Mouse (Mus musculus): Measurements from ENCODE around the gene Traf3. TPM values are rescaled to one million over a fixed set of nuclear protein-coding genes. Genes with fewer than 3 reads are reported as not detected.

Traf3 gene
- total and polyA plus RNA-seq, 2 experiments = 2.3 to 6.2 TPM

GRCm38 (mm10) chr12:111233798-111234197, 67.6 kb downstream of the Traf3 start:
- no peak for DNase-seq (ENCODE audit: extremely low read depth, low read depth, low spot score)
- Histone ChIP-seq H3K79me2 (ENCODE audit: control insufficient read depth, insufficient read depth, low read length) (peaks cover 2% of the 10 kb centered on the region; the same call in 1 of the 2 replicates), H3K27ac (replicated peaks; ENCODE audit: insufficient read depth, low read depth, low read length) (no peak overlapping the region), H3K36me3 (ENCODE audit: control insufficient read depth, insufficient read depth, low read length) (no peaks in the 10 kb centered on the region), H3K9ac (ENCODE audit: low read depth, low read length) (no peak overlapping the region), H3K27me3 (ENCODE audit: control insufficient read depth, insufficient read depth, low read length) (no peaks in the 10 kb centered on the region), H3K4me1 (ENCODE audit: control insufficient read depth, insufficient read depth, low read length) (no peaks in the 10 kb centered on the region), H3K4me3 (ENCODE audit: insufficient read depth, low read depth, low read length) (no peak overlapping the region)
- 97% methylated on average over 4 of the region's 4 CpGs for WGBS
- no peak for TF ChIP-seq CTCF (IDR thresholded peaks at IDR 0.05; ENCODE audit: low read depth, low read length)
- TF ChIP-seq POLR2A (IDR thresholded peaks at IDR 0.05; ENCODE audit: extremely low read depth, insufficient read depth, low read length) = no peak

DNA sequence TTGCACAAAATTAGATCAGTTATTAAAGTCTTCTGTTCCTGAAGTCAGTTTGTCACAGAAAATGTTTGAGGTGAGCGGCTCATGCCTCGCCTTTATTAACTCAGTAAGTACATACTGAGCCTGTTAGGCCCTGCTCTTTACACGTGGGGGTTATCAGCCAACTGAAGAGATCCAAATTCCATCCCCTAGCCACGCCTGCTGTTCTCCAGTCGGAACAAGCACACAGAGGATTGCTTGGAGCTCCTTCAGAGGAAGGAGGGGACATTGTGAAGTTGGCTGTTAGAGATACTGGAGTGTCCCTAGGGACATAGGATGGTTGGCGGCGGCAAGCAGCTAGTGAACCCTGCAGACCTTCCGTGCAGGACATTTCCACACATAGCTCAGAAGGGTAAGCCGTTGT, 68.2 kb downstream of the Traf3 start:
- Histone ChIP-seq H3K27ac (replicated peaks; ENCODE audit: insufficient read depth, low read depth, low read length) (no peak overlapping the region), H3K4me1 (ENCODE audit: control insufficient read depth, insufficient read depth, low read length) (no peaks in the 10 kb centered on the region), H3K79me2 (ENCODE audit: control insufficient read depth, insufficient read depth, low read length) (peaks cover 2% of the 10 kb centered on the region; the same call in 1 of the 2 replicates), H3K4me3 (ENCODE audit: insufficient read depth, low read depth, low read length) (no peak overlapping the region), H3K27me3 (ENCODE audit: control insufficient read depth, insufficient read depth, low read length) (no peaks in the 10 kb centered on the region), H3K36me3 (ENCODE audit: control insufficient read depth, insufficient read depth, low read length) (no peaks in the 10 kb centered on the region; the same call in 1 of the 2 replicates), H3K9ac (ENCODE audit: low read depth, low read length) (no peak overlapping the region)
- 90% methylated on average over 9 of the region's 9 CpGs for WGBS
- no peak for DNase-seq (ENCODE audit: extremely low read depth, low read depth, low spot score)
- TF ChIP-seq CTCF (IDR thresholded peaks at IDR 0.05; ENCODE audit: low read depth, low read length) (no peak), POLR2A (IDR thresholded peaks at IDR 0.05; ENCODE audit: extremely low read depth, insufficient read depth, low read length) (no peak)

DNA sequence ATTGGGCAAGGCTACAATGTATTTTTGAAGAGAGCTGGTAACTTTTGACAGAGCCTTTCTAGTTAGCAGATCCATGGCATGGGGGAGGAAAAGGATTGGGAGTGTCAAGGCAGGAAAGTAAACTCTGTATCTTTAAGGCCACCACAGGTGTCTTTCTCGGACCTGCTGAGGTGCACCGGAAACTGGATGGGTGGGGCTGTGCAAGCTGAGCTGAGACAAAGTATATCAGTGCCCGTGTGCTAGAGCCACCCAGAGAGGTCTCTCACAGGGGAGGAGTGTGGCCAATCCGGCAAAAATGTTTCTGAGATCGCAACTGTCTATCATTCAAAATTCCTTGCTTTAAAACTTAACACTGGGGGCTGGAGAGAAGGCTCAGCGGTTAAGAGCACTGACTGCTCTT, 69.5 kb downstream of the Traf3 start:
- no peaks in the 10 kb centered on the region for H3K27me3 ChIP-seq (ENCODE audit: control insufficient read depth, insufficient read depth, low read length)
- H3K4me1 ChIP-seq (ENCODE audit: control insufficient read depth, insufficient read depth, low read length) = no peaks in the 10 kb centered on the region

DNA sequence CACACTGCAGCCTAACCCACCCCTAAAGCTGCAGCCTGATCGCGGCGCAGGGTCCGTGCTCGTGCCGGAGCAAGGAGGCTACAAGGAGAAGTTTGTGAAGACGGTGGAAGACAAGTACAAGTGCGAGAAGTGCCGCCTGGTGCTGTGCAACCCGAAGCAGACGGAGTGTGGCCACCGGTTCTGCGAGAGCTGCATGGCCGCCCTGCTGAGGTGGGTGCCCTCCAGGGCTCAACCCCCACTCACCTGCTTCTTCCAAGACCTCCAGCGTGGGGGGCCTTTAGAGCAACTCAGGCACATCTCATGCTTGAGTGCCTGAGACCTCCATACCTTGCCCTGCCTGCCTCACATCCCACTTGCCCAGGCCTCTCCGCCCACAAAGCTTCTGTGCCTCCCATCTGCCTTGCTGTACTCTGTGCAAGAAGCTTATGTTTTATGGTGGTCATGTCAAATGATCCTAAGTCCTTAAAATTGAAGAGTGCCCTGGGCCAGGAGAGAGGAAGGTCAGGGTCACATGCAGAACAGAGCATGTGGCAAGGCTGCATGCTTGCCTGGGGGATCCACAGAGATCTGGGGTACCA, 71.5 kb downstream of the Traf3 start:
- DNase-seq (ENCODE audit: extremely low read depth, low read depth, low spot score) = no peak
- Histone ChIP-seq H3K4me1 (ENCODE audit: control insufficient read depth, insufficient read depth, low read length) (no peaks in the 10 kb centered on the region), H3K9ac (ENCODE audit: low read depth, low read length) (no peak overlapping the region), H3K27ac (replicated peaks; ENCODE audit: insufficient read depth, low read depth, low read length) (no peak overlapping the region), H3K27me3 (ENCODE audit: control insufficient read depth, insufficient read depth, low read length) (no peaks in the 10 kb centered on the region), H3K4me3 (ENCODE audit: insufficient read depth, low read depth, low read length) (no peak overlapping the region), H3K36me3 (ENCODE audit: control insufficient read depth, insufficient read depth, low read length) (no peaks in the 10 kb centered on the region; the same call in 1 of the 2 replicates), H3K79me2 (ENCODE audit: control insufficient read depth, insufficient read depth, low read length) (no peaks in the 10 kb centered on the region; the same call in 1 of the 2 replicates)
- 97% methylated on average over 16 of the region's 16 CpGs for WGBS
- no peak for TF ChIP-seq POLR2A (IDR thresholded peaks at IDR 0.05; ENCODE audit: extremely low read depth, insufficient read depth, low read length)

More for the DNA sequence above, 69.5 kb downstream of the Traf3 start:
- Histone ChIP-seq H3K79me2 (ENCODE audit: control insufficient read depth, insufficient read depth, low read length) (peaks cover 2% of the 10 kb centered on the region; the same call in 1 of the 2 replicates), H3K36me3 (ENCODE audit: control insufficient read depth, insufficient read depth, low read length) (no peaks in the 10 kb centered on the region; the same call in 1 of the 2 replicates), H3K27ac (replicated peaks; ENCODE audit: insufficient read depth, low read depth, low read length) (no peak overlapping the region), H3K9ac (ENCODE audit: low read depth, low read length) (no peak overlapping the region), H3K4me3 (ENCODE audit: insufficient read depth, low read depth, low read length) (no peak overlapping the region)
- TF ChIP-seq CTCF (IDR thresholded peaks at IDR 0.05; ENCODE audit: low read depth, low read length) = no peak
- DNase-seq (ENCODE audit: extremely low read depth, low read depth, low spot score) = no peak
- 94% methylated on average over 6 of the region's 6 CpGs for WGBS

- Histone ChIP-seq H3K79me2 (ENCODE audit: control insufficient read depth, insufficient read depth, low read length) (no peaks in the 10 kb centered on the region; the same call in 1 of the 2 replicates), H3K4me3 (ENCODE audit: insufficient read depth, low read depth, low read length) (no peak overlapping the region), H3K27ac (replicated peaks; ENCODE audit: insufficient read depth, low read depth, low read length) (no peak overlapping the region), H3K9ac (ENCODE audit: low read depth, low read length) (no peak overlapping the region), H3K4me1 (ENCODE audit: control insufficient read depth, insufficient read depth, low read length) (no peaks in the 10 kb centered on the region), H3K36me3 (ENCODE audit: control insufficient read depth, insufficient read depth, low read length) (no peaks in the 10 kb centered on the region; the same call in 1 of the 2 replicates), H3K27me3 (ENCODE audit: control insufficient read depth, insufficient read depth, low read length) (no peaks in the 10 kb centered on the region)
- no peak for TF ChIP-seq CTCF (IDR thresholded peaks at IDR 0.05; ENCODE audit: low read depth, low read length)
- TF ChIP-seq POLR2A (IDR thresholded peaks at IDR 0.05; ENCODE audit: extremely low read depth, insufficient read depth, low read length) = no peak
- WGBS = 96% methylated on average over 5 of the region's 5 CpGs
- DNase-seq (ENCODE audit: extremely low read depth, low read depth, low spot score) = no peak
These were observed 72.2 kb downstream of the Traf3 start for GRCm38 (mm10) chr12:111238345-111238744.

DNA sequence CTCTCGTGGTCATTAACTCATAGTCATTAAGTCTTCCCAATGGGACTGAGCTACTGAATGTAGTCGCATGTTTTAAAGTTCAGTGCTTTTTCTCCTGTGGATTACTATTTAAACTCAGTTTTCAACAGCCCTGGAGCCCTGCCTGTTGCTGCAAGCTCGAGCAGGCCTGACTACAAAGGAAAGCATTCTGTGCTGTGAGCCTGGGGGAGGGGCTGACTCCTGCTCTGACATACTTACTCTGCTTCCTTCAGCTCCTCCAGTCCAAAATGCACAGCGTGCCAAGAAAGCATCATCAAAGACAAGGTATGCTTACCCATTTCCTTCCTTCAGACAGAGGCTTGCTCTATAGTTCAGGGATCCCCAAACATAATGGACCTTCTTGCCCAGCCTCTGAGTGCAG, 72.6 kb downstream of the Traf3 start:
- 74% methylated on average over 4 of the region's 4 CpGs for WGBS
- Histone ChIP-seq H3K4me1 (ENCODE audit: control insufficient read depth, insufficient read depth, low read length) (no peaks in the 10 kb centered on the region), H3K36me3 (ENCODE audit: control insufficient read depth, insufficient read depth, low read length) (no peaks in the 10 kb centered on the region; the same call in 1 of the 2 replicates), H3K9ac (ENCODE audit: low read depth, low read length) (no peak overlapping the region), H3K4me3 (ENCODE audit: insufficient read depth, low read depth, low read length) (no peak overlapping the region), H3K27me3 (ENCODE audit: control insufficient read depth, insufficient read depth, low read length) (no peaks in the 10 kb centered on the region), H3K27ac (replicated peaks; ENCODE audit: insufficient read depth, low read depth, low read length) (no peak overlapping the region), H3K79me2 (ENCODE audit: control insufficient read depth, insufficient read depth, low read length) (no peaks in the 10 kb centered on the region; the same call in 1 of the 2 replicates)
- no peak for DNase-seq (ENCODE audit: extremely low read depth, low read depth, low spot score)
- TF ChIP-seq POLR2A (IDR thresholded peaks at IDR 0.05; ENCODE audit: extremely low read depth, insufficient read depth, low read length) (no peak), CTCF (IDR thresholded peaks at IDR 0.05; ENCODE audit: low read depth, low read length) (no peak)
